Mouse (Mus musculus) cerebellum, adult 2 months (tissue): ENCODE results near the gene Milr1. TPM values are rescaled to one million over a fixed set of nuclear protein-coding genes. Genes with fewer than 3 reads are reported as not detected.
"Not testable (repeated sequence)": the region's sequence is repeated elsewhere in the genome, so short reads cannot be mapped to it uniquely, and the experiment has no call there.

Source experiments
- DNase-seq, 2 experiments: peaks; one replicate each; pipeline ENCODE4 v3.0.0; 2021
- H3K27ac ChIP-seq: fragments of 200-500 bp; 2 replicates; pipeline ENCODE4 v1.5.1; 2012; ENCODE audit warnings: low read length, control low read depth, inconsistent platforms; ENCODE audit not compliant: insufficient read depth
- H3K27me3 ChIP-seq: fragments of 200-500 bp; 2 replicates; pipeline ENCODE4 v1.6.1; 2012; ENCODE audit warnings: inconsistent platforms, mild to moderate bottlenecking, low read length, moderate library complexity; ENCODE audit not compliant: control insufficient read depth, insufficient read depth
- H3K4me1 ChIP-seq: fragments of 200-500 bp; 2 replicates; pipeline ENCODE4 v1.6.1; 2011; ENCODE audit warnings: low read length; ENCODE audit not compliant: control insufficient read depth, insufficient read depth
- H3K4me3 ChIP-seq: fragments of 200-500 bp; replicated peaks from 2 replicates; pipeline ENCODE3; 2011; ENCODE audit warnings: mild to moderate bottlenecking, low read depth, low read length, control low read depth; ENCODE audit not compliant: insufficient read depth
- CTCF ChIP-seq: fragments of 200-500 bp; IDR thresholded peaks from 2 replicates; pipeline ENCODE4 v1.5.1; 2011; ENCODE audit warnings: low read depth, mild to moderate bottlenecking, control low read depth, low read length, moderate library complexity, borderline replicate concordance; ENCODE audit not compliant: insufficient read depth
- POLR2A ChIP-seq: fragments of 200-500 bp; IDR thresholded peaks from 2 replicates; pipeline ENCODE4 v1.6.1; 2011; ENCODE audit warnings: low read length, control low read depth, borderline replicate concordance; ENCODE audit not compliant: insufficient read depth
- WGBS: fragments of 180-500 bp; shearing (Covaris S2); methylation state at CpG from one replicate; pipeline ENCODE4 v1.1.7; 2018; 5-methylcytosine and 5-hydroxymethylcytosine counted together
- polyA plus RNA-seq: library from polyadenylated mRNA; depleted of rRNA; stranded (reverse); fragments of >200 nt; gene quantifications from 2 replicates; pipeline ENCODE4 v1.2.3, GENCODE M21; 2012

The Milr1 gene
- polyA plus RNA-seq, 1 experiment = 0.10 TPM

DNA sequence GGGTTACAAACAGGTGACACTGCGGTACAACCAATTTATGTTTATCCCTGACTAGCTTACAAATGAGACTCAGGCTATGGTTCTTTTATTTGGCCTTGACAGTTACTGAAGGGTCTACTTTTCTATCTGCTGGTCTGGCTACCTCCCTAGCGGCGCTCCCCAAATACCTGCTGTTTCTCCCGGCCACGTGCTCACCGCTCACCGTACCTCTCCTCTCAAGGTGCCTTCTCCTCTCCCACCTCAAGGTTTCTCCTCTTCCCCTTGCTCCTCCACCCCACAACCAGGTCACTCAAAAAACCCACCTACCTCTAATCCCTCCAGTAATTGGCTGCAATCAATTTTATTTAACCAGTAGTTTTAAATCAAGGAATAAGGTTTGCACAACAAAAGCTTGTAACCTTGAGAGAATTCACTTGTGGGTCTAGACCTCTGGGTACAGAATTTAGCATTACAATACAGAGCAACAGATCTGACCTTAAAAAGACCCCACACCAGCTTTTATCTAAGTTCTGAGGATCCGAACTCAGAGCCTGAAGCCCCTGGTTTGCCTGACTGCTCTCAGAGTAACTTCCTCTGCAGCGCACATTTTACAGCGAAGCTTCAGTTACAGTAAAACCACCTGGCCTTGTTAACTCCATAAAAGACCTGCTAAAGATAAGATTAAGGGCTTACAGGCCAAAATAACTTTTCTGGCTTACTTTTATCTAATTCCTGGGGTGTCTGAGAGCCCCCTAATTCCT, 26.7 kb upstream of the Milr1 start:
- H3K4me1 ChIP-seq = no peaks in the 10 kb centered on the region
- no peak for DNase-seq
- no peaks in the 10 kb centered on the region for H3K27me3 ChIP-seq
- 93% methylated on average over 10 of the region's 10 CpGs for WGBS
- TF ChIP-seq POLR2A (no peak), CTCF (no peak)
- H3K27ac ChIP-seq = no peak overlapping the region
- no peak overlapping the region for H3K4me3 ChIP-seq

DNA sequence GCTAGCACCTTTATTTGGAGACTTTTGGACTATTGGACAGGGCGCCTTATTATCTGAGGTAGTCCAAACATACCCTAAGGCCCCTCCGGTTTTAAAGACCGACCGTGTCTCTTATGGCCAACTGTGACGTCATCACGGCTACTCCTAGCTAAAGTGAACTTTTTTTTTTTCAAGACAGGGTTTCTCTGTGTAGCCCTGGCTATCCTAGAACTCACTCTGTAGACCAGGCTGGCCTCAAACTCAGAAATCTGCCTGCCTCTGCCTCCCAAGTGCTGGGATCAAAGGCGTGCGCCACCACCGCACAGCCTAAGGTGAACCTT, 26.1 kb upstream of the Milr1 start:
- not testable (repeated sequence) for H3K27me3 ChIP-seq, DNase-seq, H3K4me3 ChIP-seq, H3K27ac ChIP-seq, H3K4me1 ChIP-seq
- 94% methylated on average over 9 of the region's 9 CpGs for WGBS

DNA sequence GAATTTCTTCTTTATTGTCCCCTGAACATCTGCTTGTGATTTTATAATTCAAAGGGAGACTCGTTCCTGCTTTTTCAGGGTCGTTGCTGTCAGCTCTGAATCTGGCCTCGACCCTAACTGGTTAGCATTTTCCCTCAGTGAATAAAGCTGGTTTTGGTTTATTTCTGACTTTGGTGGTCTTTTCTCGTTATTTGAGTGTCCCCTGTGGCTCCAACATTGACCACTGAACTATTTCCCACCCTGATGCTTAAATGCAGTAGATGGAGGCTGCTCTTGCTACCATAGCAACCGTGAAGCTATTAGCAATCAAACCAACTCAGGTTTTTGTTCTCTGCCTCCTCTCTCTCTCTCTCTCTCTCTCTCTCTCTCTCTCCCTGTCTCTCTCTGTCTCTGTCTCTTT, 23.1 kb upstream of the Milr1 start:
- WGBS = 52% methylated on average over 5 of the region's 5 CpGs
- no peak for TF ChIP-seq POLR2A
- TF ChIP-seq CTCF = no peak
- H3K27me3 ChIP-seq = no peaks in the 10 kb centered on the region
- no peak overlapping the region for H3K4me3 ChIP-seq
- DNase-seq = no peak
- H3K4me1 ChIP-seq = no peaks in the 10 kb centered on the region
- H3K27ac ChIP-seq = no peak overlapping the region

DNA sequence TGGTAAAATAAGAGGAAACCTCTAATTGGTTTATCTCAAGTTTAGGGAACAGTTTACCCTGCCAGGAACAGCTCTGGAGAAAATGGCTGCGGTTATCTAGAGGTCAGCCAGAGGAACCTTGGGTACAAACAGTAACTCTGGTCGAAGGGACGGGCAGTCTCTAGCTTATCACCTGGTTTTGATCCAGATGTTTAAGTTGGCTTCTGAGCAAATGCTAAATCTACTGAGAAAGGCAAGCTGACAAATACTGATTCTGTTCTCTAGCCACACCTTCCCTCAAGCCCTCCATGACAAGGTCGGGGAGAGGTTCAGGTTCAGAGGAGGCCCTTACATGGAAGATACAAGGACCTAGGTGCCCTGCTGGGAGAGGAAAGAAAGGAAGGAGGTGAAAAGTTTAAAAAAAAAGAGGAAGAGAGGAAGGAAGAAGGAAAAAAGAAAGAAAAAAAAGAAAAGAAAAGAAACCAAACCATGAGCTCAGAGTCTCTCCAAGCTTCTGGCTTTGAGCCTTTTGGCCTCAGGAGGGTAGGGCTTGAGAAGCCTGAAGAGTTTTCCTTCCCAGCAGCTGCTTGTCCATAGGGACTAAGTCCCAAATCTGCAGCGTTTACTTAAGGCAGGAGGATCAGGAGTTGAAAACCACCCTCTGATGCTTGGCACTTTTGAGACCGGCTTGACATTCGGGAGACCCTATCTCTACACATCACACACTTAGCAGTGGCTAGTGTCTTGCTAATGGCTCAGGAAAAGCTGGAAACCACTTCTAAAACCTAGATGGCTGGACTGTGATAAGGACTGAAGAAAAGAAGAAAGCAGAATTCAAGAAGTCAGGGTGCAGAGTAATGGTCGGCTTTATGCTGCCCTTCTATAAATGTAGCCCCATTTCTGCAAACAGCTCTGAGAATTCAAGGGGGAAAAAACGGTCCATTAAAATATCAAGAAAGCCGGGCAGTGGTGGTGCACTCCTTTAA, 22.3 kb upstream of the Milr1 start:
- no peak for DNase-seq
- H3K4me1 ChIP-seq = no peaks in the 10 kb centered on the region
- H3K27me3 ChIP-seq = no peaks in the 10 kb centered on the region
- no peak for TF ChIP-seq CTCF
- no peak for TF ChIP-seq POLR2A
- WGBS = 83% methylated on average over 10 of the region's 10 CpGs
- H3K27ac ChIP-seq = no peak overlapping the region
- no peak overlapping the region for H3K4me3 ChIP-seq

DNA sequence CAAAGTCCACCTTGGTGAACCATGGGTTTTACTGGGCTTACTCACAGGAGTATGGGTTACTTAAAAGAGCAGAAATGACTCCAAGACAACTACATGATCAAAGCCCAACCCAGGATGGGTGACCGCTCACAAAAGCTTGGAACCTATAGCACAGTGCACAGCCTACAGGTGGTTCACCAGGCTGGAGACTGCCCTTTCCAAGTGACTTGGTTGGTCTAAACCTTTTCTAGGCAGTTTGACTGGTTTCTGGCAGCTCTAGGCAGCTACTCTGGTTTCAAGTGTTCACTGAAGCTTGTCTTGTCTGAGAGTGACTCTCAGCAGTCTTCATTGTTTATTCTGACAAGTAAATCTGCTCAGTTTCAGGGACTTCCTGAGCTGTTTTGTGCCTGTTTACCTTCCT, 21.4 kb upstream of the Milr1 start:
- Histone ChIP-seq H3K27ac (no peak overlapping the region), H3K27me3 (no peaks in the 10 kb centered on the region), H3K4me3 (no peak overlapping the region), H3K4me1 (no peaks in the 10 kb centered on the region)
- DNase-seq = no peak
- 100% methylated on average over 1 of the region's 1 CpGs for WGBS
- TF ChIP-seq CTCF (no peak), POLR2A (no peak)

DNA sequence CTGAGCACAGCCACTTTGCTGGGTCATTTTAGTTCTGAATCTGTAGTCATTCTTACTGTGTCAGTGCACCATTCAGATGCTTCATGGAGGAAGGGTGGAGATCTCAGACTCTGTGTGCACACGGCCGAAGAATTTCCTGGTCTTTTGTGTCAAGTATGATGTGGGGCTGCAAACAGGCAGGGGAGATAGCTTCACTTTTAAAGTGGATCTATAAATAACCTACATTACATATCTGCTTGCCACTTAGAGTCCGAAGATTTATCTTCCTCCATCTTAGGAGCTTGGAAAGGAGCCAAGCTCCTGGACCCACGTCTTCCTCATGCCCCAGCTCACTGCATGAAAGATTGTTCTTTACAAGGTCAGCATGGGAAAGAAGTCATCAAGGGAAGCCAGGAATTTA, 20.3 kb upstream of the Milr1 start:
- 78% methylated on average over 4 of the region's 4 CpGs for WGBS
- Histone ChIP-seq H3K4me1 (no peaks in the 10 kb centered on the region), H3K4me3 (no peak overlapping the region), H3K27ac (no peak overlapping the region), H3K27me3 (no peaks in the 10 kb centered on the region)
- TF ChIP-seq CTCF (no peak), POLR2A (no peak)
- no peak for DNase-seq

DNA sequence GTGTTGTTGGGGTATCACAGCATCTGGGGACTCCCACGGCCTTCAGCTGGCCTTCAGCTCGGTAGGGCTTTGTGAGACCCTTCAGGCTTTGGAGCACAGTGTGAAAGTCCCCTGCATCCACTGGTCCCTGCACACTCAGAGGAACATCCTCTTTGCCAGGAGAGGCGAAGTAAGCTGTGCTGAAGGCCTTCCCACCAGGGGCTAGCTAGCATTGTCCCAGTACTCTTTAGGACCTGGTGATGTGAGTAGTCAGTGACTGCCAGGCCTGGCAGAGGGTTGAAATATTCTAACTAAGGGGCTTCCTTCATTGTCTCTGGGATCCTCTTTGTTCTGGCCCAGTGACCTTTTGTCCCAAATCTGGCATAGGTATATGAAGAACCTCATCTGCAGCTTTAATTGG, 14.4 kb upstream of the Milr1 start:
- H3K27me3 ChIP-seq = no peaks in the 10 kb centered on the region
- DNase-seq = no peak
- H3K4me3 ChIP-seq = no peak overlapping the region
- H3K4me1 ChIP-seq = no peaks in the 10 kb centered on the region
- WGBS = 78% methylated on average over 3 of the region's 3 CpGs
- TF ChIP-seq POLR2A (no peak), CTCF (no peak)
- no peak overlapping the region for H3K27ac ChIP-seq

DNA sequence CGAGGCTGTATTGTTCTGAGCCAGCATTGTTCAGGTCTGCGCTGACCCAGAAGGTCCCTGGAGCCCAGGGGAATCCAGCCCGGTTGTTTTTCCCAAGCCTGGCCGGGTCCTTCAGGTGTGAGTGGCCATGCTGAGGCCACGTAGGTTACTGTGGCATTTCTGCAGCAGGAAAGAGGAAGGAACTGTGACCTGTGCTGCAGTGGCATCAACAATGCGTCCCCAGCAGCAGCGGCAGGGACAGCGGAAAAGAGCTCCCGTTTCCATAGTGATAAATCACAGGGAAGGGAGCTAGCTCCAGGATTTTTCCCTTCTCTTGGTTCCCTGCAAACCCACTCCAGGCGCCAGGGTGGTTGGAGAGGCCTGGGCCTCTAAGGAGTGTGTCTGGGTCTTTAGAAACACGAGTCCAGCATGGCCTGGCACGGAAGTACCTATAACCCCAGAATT, 13.8 kb upstream of the Milr1 start:
- no peak for DNase-seq
- 56% methylated on average over 12 of the region's 12 CpGs for WGBS
- TF ChIP-seq POLR2A (no peak), CTCF (no peak)

More for the DNA sequence above, 13.8 kb upstream of the Milr1 start:
- Histone ChIP-seq H3K4me1 (no peaks in the 10 kb centered on the region), H3K4me3 (no peak overlapping the region), H3K27me3 (no peaks in the 10 kb centered on the region), H3K27ac (no peak overlapping the region)
